Mouse (Mus musculus): ENCODE results near the gene Ncmap.
"Not testable (repeated sequence)": the region's sequence is repeated elsewhere in the genome, so short reads cannot be mapped to it uniquely, and the experiment has no call there.

Gene Ncmap

GRCm38 (mm10) chr4:135396303-135396702 is 1.7 kb downstream of the Ncmap start:
- no peak for DNase-seq

- DNase-seq: no peak
Observed at GRCm38 (mm10) chr4:135395375-135395774, 2.7 kb downstream of the Ncmap start.

GRCm38 (mm10) chr4:135394666-135395065 is 3.4 kb downstream of the Ncmap start:
- no peak for DNase-seq

- no peak for DNase-seq
Observed at GRCm38 (mm10) chr4:135393381-135393780, 4.6 kb downstream of the Ncmap start.

- DNase-seq: no peak
Observed at GRCm38 (mm10) chr4:135392801-135393200, 5.2 kb downstream of the Ncmap start.

DNA sequence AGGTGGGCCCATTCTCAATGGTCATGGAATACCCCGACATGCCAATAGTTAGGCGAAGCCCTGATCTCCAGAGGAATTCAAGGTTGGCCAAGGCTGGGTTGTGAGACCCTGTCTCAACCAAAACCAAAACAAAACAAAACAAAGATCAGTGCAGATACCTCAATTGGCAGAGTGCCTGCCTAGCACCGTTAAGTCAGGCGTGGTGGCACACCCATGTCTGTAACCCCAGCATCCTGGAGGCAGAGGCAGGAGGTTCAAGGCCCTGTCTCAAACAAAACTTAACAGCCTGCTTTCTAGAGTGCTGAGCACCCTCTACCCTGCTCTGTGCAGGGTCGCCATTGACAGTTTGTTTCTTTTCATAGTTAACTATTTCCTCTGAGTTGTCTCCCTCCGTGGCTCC is 7.0 kb downstream of the Ncmap start:
- no peak for DNase-seq

GRCm38 (mm10) chr4:135385614-135386013 is 12.4 kb downstream of the Ncmap start:
- DNase-seq: peak; percentile 25 to 47

DNA sequence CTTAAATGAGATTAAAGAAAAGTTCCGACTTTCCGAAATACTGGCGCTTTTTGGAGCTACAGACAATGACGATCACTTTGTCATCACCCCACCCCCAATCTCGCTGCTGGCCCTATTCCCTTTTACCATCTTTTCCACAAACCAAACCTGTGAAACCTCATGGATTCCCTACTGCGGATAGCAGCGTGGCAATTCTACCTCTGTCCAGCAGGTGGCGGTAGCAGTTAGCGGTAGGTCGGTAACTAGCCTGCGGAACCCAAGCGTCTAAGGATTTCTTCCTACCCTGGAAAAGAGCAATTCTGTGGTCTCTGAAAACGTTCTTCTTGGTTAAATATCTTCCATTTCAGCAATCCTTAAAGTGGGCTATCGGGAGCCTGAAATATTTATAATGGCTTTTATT is 15.7 kb downstream of the Ncmap start:
- peak; percentile 65 to 79 for DNase-seq

DNA sequence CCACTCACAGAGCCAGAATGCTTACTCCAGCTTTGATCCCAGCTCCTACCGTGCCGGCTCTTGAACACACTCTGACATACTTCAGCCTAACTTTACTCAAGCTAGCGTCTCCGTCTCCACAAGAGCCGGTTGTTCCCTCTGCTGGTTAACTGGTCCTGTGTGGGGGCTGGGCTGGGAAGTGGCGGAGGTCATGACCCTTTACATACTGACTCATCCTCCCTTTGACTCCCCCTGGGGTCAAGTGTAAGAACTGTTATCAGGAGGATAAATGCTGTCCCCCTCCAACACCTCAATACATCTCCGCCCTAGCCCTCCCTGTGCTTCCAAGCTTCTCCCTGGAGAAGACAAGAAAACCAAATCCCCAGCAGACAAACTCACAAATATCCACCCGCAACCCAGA is 16.7 kb downstream of the Ncmap start:
- no peak for DNase-seq

- no peak for DNase-seq
Observed at GRCm38 (mm10) chr4:135377241-135377640, 20.8 kb downstream of the Ncmap start.

GRCm38 (mm10) chr4:135375444-135375843 is 22.6 kb downstream of the Ncmap start:
- no peak for DNase-seq

DNA sequence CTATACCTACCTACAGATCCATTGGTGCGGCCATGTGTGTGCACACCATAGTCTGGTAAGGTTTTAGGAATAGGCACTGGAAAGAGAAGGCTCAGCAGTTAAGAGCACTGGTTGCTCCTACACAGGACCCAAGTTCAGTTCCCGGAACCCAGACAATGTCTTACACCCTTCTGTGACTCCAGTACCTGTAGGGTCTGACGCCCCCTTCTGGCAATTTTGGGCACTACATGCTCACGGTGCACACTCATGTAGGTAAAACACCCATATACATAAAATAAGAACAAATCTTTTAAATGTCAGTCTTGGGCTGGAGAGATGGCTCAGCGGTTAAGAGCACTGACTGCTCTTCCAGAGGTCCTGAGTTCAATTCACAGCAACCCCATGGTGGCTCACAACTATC is 24.7 kb downstream of the Ncmap start:
- DNase-seq: no peak

DNA sequence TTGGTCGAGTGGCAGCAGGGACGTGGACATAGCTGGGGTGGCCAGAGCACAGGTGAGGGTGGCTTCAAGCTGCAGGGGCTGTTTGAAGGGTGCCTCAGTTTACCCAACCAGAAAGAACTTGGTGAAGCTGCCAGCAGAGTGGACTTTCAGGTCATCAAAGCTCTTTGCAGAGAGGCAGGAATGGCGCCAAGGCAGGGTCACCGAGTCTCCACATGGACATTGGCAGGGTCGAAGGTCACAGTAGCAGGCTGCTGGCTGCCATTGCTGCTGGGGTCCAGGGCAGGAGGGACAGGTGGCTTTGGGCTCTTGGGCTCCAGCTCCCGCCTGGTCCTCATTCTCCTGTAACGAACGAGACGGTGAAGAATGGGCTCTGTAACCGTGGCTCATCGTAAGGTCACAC is 27.7 kb downstream of the Ncmap start:
- no peak for DNase-seq

DNA sequence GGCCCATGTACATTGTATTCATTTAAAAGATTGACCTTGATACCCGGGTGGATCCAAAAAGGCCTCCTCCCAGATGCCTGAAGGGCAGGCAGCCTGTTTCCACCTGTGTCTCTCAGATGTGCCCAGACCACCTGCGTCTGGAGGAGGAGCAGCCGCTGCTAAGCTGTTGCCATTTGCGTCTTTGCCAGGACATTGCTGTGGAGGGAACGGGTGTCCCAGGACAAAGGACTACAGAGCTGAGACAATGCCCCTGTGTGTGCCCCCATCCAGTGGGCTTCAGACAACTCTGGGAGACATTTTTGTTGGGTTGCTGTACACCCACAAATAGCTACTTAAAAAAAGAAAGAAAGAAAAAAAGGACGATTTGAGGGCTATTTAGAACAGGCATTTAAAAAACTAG is 35.2 kb downstream of the Ncmap start:
- no peak for DNase-seq

- DNase-seq: no peak
Observed at GRCm38 (mm10) chr4:135361722-135362121, 36.3 kb downstream of the Ncmap start.

DNA sequence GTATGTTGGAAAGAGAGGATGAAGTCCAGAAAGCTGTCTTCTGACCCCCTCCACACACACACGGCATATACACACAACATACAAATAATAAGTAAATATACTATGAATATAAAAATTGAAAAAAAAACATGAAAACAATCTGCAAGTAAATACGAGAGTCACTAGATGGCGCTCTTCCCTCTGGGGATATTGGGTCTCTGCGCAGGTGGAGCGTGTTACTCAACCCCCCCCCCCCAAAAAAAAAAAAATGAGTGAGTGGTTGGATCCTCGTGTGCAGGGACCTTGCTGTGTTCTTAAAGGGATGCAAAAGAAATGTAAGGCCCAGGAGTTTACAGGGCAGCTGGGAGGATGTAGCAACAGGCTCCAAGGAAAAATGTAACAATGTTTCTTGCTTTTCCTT is 39.3 kb downstream of the Ncmap start:
- peak in 1 of 2 experiments; percentile 25 for DNase-seq

GRCm38 (mm10) chr4:135357221-135357920 is 40.7 kb downstream of the Ncmap start:
- DNase-seq: peak; percentile 21 to 50

DNA sequence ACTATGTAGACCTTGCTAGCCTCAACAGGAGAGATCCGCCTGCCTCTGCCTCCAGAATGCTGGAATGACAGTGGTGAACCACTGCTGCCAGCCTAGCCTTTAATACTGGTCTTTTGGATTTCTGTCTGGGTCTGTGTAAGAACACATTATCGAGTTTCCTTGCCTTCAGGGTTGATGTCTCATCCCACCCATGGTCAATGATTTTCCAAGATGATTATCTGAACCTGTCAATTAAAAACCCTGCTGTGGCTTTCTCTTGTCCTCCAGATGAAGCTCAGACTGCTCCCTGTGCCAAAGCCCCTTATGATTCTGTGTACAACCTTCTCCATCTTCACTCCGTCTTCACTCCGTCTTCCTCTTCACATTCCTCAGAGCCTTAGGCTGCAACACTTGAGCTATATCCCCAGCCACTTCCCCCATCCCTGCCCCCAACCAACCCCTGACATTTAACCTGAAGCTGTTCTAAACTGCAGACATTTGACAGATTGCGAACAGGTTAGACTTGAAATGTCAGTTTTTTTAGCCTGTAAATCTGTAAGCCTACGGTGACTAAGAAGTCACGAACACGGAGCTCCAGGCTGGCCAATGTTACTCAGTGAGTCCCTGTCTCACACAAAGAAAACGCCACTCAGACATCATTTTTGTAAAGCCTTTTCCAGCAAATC is 42.0 kb downstream of the Ncmap start:
- no peak for DNase-seq

- not testable (repeated sequence) for DNase-seq
Observed at GRCm38 (mm10) chr4:135354751-135355150, 43.3 kb downstream of the Ncmap start.

DNA sequence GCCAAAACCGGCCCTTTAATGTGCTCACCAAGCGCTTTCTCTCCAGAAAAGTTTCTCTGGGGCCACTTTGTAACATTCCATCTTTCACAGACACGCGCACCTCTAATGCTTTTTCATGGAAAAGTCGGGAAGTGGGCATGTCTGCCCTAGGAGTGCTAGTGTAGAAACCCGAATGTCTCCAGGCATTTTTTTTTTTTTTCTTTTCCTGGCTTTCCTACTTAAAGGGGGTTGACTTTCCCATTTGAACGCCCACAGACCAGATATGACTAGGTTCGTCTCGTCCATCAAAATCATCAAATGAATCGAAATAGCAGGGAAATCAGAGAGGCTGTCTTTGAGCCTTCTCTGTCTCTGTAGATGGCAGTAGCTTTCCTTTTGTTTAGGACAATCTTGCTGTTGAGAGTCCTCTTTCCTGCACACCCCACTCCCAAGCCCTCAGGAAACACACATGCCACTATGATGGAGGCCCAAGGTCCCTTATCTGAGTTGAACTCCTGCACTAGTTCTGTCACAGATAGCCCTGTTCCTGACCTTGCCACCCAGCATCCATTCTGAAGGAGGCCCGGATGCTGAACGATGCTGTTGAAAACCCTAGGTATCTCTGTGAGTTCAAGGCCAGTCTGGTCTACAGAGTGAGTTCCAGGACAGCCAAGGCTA is 44.1 kb downstream of the Ncmap start:
- peak in 1 of 2 experiments; percentile 19 for DNase-seq

DNA sequence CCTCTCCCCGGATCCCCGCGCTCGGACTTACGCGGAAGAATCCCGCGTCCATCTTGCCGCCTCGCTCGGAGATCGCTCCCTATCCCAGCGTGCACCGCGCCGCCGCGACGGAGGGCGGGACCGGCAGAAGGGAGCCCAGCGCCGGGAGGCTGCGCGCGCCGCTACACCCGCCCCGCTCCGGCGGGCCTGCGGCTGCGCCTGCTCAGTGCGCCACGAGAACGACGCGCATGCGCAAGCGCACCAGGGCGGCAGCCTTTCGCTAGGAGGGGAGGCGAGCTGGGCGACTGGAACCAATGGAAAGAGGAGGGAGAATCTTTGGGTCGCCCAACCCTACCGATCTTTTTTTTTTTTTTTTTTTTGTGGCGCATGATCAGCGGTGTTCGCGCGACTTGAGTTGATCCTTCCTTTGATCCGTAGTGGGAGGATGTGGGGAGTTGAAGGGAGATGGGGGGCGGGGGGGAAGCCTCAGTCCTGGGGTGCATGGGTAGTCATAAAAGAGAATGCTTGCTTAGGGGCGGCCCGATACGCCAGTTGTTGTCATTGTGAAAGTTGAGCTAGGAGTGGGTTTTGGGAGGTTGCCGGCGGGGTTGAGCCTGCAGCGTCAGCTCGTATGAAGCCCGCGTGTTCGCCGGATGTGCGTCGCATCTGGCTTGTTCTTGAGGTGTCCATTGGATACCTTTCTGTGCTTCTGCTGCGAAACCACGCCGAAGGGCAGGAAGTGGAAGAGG is 44.8 kb downstream of the Ncmap start, which contains the start of gene Srrm1:
Srrm1 (minus strand) TSS at position 256 of the 728 bp plus-strand sequence.
- peak; percentile 99 to 100 for DNase-seq

DNA sequence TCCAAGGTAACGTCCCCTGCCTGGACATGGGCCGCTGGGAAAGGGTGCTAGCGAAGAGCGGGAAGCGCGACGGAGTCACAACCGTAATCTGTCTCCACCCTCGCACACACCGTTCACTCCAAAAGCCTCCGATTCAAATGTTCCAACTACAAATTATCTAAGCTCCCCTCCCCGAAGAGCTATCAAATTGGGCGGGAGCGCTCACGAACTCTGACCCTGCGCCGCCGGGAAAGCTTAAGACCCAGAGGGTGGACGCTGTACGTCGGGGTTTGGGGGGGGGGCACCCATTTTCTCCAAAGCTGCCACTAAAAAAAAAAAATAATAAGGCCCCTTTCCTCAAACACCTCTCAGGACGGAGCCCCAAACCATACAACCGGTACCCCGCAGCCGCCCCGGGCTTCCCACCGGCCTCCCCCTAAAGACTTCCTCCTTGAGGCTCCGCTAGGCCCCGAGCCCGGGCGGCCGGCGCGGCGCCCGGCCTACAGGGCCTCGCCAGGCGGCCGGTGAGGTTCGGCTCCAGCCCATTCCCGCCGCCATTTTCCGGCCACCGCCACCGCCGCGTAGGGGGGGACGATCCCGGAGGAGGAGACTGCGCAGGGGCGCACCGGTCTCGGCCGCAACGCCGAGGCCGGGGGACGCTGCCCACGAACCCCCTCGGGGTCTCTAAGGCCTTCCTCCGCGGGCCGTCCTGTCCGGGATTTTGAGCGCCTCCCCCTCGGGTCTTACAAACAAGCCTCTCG is 45.5 kb downstream of the Ncmap start:
- DNase-seq: no peak

All from lung, postnatal 4 days (tissue).